Mouse (Mus musculus): ENCODE data around the gene Syt8. TPM values are rescaled to one million over a fixed set of nuclear protein-coding genes. Genes with fewer than 3 reads are reported as not detected.

The Syt8 gene
- polyA plus RNA-seq, 1 experiment from 2014 or later = not detected

GRCm38 (mm10) chr7:142446264-142446663 is 11.6 kb downstream of the Syt8 start:
- Histone ChIP-seq H3K27me3 (no peaks in the 10 kb centered on the region), H3K36me3 (no peaks in the 10 kb centered on the region), H3K9ac (no peak overlapping the region), H3K4me3 (replicated peaks) (no peak overlapping the region), H3K4me2 (no peak overlapping the region), H3K4me1 (replicated peaks) (no peaks in the 10 kb centered on the region), H3K9me3 (replicated peaks) (no peaks in the 10 kb centered on the region), H3K27ac (no peak overlapping the region)
- WGBS (ENCODE audit: insufficient replicate concordance) = 56% methylated on average over 4 of the region's 4 CpGs
- DNase-seq (no peak), ATAC-seq (ENCODE audit: low read depth) (no peak)

DNA sequence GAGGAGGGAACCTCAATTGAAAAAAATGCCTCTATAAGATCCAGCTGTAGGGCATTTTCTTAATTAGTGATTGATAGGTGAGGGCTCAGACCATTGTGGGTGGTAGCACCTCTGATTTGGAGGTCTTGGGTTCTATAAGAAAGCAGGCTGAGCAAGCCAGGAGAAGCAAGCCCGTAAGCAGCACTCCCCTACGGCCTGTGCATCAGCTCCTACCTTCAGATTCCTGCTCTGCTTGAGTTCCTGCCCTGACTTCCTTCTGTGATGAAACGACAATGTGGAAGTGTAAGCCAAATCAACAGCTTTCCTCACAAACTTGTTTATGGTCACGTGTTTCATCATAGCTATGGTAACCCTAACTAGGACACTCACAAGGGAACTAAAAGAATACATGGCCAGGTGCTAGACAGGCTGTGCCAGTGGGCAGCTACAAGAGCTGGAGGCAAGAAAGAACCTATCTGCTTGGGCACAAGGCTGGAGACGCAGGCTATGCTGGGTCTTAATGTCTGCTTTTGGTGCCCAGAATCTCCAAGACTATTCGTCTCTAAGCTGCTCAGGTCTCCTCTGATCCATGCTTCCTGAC is 14.5 kb downstream of the Syt8 start:
- 50% methylated on average over 6 of the region's 6 CpGs for WGBS (ENCODE audit: insufficient replicate concordance)
- Histone ChIP-seq H3K4me2 (no peak overlapping the region), H3K4me1 (replicated peaks) (no peaks in the 10 kb centered on the region), H3K27ac (no peak overlapping the region), H3K9ac (no peak overlapping the region), H3K27me3 (no peaks in the 10 kb centered on the region), H3K9me3 (replicated peaks) (no peaks in the 10 kb centered on the region), H3K36me3 (no peaks in the 10 kb centered on the region), H3K4me3 (replicated peaks) (no peak overlapping the region)
- ATAC-seq (ENCODE audit: low read depth) = no peak
- DNase-seq = no peak

DNA sequence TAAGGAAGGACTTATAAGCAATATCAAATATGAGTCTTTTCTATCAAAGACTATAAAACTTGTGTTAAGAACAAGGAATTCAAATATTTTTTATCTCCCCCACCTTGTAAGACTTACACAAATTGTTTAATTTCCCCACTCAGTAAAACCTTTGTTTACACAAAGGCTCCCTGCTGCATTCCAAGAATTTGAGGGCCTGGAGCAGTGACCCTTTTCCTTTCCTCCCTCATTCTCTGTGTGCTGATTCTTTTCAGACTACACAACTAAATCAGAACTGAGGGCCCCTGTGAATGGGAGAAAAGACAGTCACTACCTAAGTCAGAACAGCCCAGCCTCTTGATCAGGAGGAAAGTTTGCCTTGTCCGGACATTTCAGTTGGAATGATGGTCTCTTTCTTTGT is 20.1 kb downstream of the Syt8 start:
- no peaks in the 10 kb centered on the region for H3K36me3 ChIP-seq
- no peak overlapping the region for H3K4me3 ChIP-seq (replicated peaks)
- H3K9me3 ChIP-seq (replicated peaks) = no peaks in the 10 kb centered on the region
- no peak overlapping the region for H3K4me2 ChIP-seq
- 74% methylated on average over 1 of the region's 1 CpGs for WGBS (ENCODE audit: insufficient replicate concordance)
- peak overlapping the region; percentile 48 for H3K27ac ChIP-seq
- DNase-seq (no peak), ATAC-seq (ENCODE audit: low read depth) (no peak)
- H3K4me1 ChIP-seq (replicated peaks) = peaks cover 12% of the 10 kb centered on the region
- H3K9ac ChIP-seq = no peak overlapping the region
- 0 out of 2 replicates have a peak, but pooled peaks cover 6% of the 10 kb centered on the region for H3K27me3 ChIP-seq

DNA sequence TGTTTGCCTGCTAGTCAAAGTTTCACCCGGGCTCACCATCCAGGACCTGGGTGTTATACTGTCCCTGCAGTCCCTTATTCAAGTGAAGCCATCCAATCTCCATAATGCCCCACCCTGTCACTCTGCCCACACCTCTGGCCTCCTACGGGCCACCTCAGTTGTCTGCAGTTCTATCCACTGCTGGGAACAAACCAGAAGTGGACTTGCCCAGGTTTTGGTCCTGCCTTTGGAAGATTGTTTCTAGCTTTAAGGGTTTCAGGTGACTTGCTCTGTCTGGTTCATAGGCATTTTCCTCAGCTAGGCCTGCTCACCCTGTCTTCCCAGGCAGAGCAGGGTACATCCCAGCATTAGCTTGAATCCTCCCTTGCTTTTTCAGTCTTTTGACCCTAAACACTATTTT is 20.6 kb downstream of the Syt8 start:
- H3K9me3 ChIP-seq (replicated peaks) = no peaks in the 10 kb centered on the region
- DNase-seq (no peak), ATAC-seq (ENCODE audit: low read depth) (no peak)
- H3K4me1 ChIP-seq (replicated peaks) = peaks cover 12% of the 10 kb centered on the region
- H3K36me3 ChIP-seq = no peaks in the 10 kb centered on the region
- H3K27ac ChIP-seq = peak overlapping the region; percentile 48
- H3K4me3 ChIP-seq (replicated peaks) = no peak overlapping the region
- no peak overlapping the region for H3K9ac ChIP-seq
- WGBS (ENCODE audit: insufficient replicate concordance) = 57% methylated on average over 2 of the region's 2 CpGs
- H3K27me3 ChIP-seq = 0 out of 2 replicates have a peak, but pooled peaks cover 6% of the 10 kb centered on the region
- H3K4me2 ChIP-seq = no peak overlapping the region

- Histone ChIP-seq H3K9me3 (replicated peaks) (no peaks in the 10 kb centered on the region), H3K36me3 (no peaks in the 10 kb centered on the region), H3K27ac (no peak overlapping the region), H3K9ac (no peak overlapping the region), H3K4me2 (no peak overlapping the region), H3K4me3 (replicated peaks) (no peak overlapping the region), H3K4me1 (replicated peaks) (peaks cover 12% of the 10 kb centered on the region), H3K27me3 (0 out of 2 replicates have a peak, but pooled peaks cover 6% of the 10 kb centered on the region)
- ATAC-seq (ENCODE audit: low read depth) (no peak), DNase-seq (no peak)
- 70% methylated on average over 3 of the region's 3 CpGs for WGBS (ENCODE audit: insufficient replicate concordance)
These were observed 22.2 kb downstream of the Syt8 start for GRCm38 (mm10) chr7:142456806-142457205.

GRCm38 (mm10) chr7:142457227-142457811 is 22.7 kb downstream of the Syt8 start:
- Histone ChIP-seq H3K27me3 (0 out of 2 replicates have a peak, but pooled peaks cover 6% of the 10 kb centered on the region), H3K4me1 (replicated peaks) (peaks cover 12% of the 10 kb centered on the region), H3K4me2 (no peak overlapping the region), H3K9me3 (replicated peaks) (no peaks in the 10 kb centered on the region), H3K27ac (peak overlapping the region; percentile 62), H3K4me3 (replicated peaks) (no peak overlapping the region), H3K36me3 (no peaks in the 10 kb centered on the region), H3K9ac (no peak overlapping the region)
- 14% methylated on average over 3 of the region's 3 CpGs for WGBS (ENCODE audit: insufficient replicate concordance)
- no peak for ATAC-seq (ENCODE audit: low read depth)
- DNase-seq = no peak

DNA sequence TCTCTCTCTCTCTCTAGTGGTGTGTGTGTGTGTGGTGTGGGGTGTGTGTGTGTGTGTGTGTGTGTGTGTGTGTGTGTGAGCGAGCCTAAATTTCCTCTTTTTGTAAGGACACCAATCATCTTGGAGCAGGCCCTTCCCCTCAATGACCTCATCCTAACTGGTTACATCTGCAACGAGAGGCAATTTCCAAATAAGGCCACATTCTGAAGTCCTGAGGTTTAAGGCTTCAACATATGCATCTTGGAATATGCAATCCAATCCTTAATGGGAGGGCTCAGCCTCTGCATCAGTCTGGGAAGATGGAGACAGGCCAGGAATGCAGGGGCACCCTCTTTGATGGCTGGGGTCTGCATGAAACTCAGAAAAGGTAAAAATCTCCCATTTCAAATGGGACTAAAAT is 23.4 kb downstream of the Syt8 start:
- WGBS (ENCODE audit: insufficient replicate concordance) = 22% methylated on average over 2 of the region's 2 CpGs
- DNase-seq (no peak), ATAC-seq (ENCODE audit: low read depth) (no peak)
- Histone ChIP-seq H3K4me3 (replicated peaks) (no peak overlapping the region), H3K9ac (no peak overlapping the region), H3K27me3 (0 out of 2 replicates have a peak, but pooled peaks cover 6% of the 10 kb centered on the region), H3K27ac (peak overlapping the region; percentile 29; the same call in 1 of the 2 replicates), H3K9me3 (replicated peaks) (no peaks in the 10 kb centered on the region), H3K4me1 (replicated peaks) (peaks cover 12% of the 10 kb centered on the region), H3K36me3 (no peaks in the 10 kb centered on the region), H3K4me2 (no peak overlapping the region)

- Histone ChIP-seq H3K9me3 (replicated peaks) (no peaks in the 10 kb centered on the region), H3K4me1 (replicated peaks) (peaks cover 12% of the 10 kb centered on the region), H3K9ac (no peak overlapping the region), H3K36me3 (no peaks in the 10 kb centered on the region), H3K4me3 (replicated peaks) (no peak overlapping the region), H3K27ac (no peak overlapping the region), H3K4me2 (no peak overlapping the region), H3K27me3 (0 out of 2 replicates have a peak, but pooled peaks cover 6% of the 10 kb centered on the region)
- WGBS (ENCODE audit: insufficient replicate concordance) = 66% methylated on average over 5 of the region's 5 CpGs
- ATAC-seq (ENCODE audit: low read depth) = no peak
- DNase-seq = no peak
These were observed 24.1 kb downstream of the Syt8 start for GRCm38 (mm10) chr7:142458676-142459298.

DNA sequence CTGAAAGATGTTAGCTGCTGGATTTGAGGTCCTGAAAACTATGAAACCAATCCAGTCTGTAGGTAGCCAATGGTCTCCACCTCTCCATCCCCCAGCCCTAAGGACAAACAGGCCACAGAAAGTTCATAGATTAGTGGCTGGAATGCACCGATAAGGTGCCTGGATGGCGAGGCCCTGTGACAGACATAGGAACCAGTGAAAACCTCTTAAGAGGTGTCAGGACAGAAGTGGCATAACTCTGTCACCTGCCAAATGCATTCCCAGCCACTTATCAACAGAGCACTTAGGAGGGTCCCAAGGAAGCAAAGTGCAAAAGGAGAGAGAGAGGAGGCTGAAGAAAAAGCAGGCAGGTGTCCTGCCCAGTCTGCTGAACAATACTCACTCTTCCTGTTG is 24.6 kb downstream of the Syt8 start:
- Histone ChIP-seq H3K4me1 (replicated peaks) (peaks cover 12% of the 10 kb centered on the region), H3K36me3 (no peaks in the 10 kb centered on the region), H3K9ac (no peak overlapping the region), H3K4me3 (replicated peaks) (no peak overlapping the region), H3K27me3 (0 out of 2 replicates have a peak, but pooled peaks cover 6% of the 10 kb centered on the region), H3K4me2 (no peak overlapping the region), H3K27ac (no peak overlapping the region), H3K9me3 (replicated peaks) (no peaks in the 10 kb centered on the region)
- no peak for DNase-seq
- no peak for ATAC-seq (ENCODE audit: low read depth)
- 33% methylated on average over 2 of the region's 2 CpGs for WGBS (ENCODE audit: insufficient replicate concordance)

- Histone ChIP-seq H3K36me3 (no peaks in the 10 kb centered on the region), H3K9ac (no peak within 1 kb of the TSS), H3K4me2 (0 out of 2 replicates have a peak within 1 kb of the TSS, but pooled peaks have one; percentile 8), H3K27ac (no peak within 1 kb of the TSS), H3K9me3 (replicated peaks) (no peaks in the 10 kb centered on the region), H3K4me3 (replicated peaks) (peak within 1 kb of the TSS; percentile 9), H3K4me1 (replicated peaks) (peaks cover 12% of the 10 kb centered on the region), H3K27me3 (0 out of 2 replicates have a peak, but pooled peaks cover 4% of the 10 kb centered on the region)
- DNase-seq (no peak), ATAC-seq (ENCODE audit: low read depth) (no peak)
- 45% methylated on average over 7 of the region's 7 CpGs for WGBS (ENCODE audit: insufficient replicate concordance)
These were observed 26.0 kb downstream of the Syt8 start, which contains the start of gene Lsp1 for GRCm38 (mm10) chr7:142460636-142461077. Gene Lsp1, plus strand, starts transcription at chr7:142460809.

DNA sequence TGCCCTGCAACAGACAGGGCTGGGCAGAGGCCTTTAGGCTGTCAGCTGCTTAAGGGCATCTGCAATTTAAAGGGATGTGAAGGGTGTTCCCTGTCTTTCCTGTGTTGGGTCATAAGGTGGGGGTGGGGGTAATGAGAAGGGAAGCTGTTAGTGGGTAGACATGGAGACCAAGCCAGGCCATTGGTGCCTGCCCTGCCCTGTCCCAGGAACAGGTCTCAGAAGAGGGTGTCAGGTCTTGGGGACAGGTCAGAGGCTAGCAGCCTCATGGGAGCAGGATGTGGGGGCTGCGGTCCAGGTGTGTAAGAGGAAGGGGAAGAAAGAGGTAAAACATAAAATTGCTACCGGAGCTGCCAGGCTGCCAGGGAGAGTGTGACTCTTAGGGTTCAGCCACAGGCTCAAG is 26.8 kb downstream of the Syt8 start:
- Histone ChIP-seq H3K36me3 (no peaks in the 10 kb centered on the region), H3K9me3 (replicated peaks) (no peaks in the 10 kb centered on the region), H3K9ac (no peak overlapping the region), H3K27ac (no peak overlapping the region), H3K27me3 (no peaks in the 10 kb centered on the region), H3K4me3 (replicated peaks) (peak overlapping the region; percentile 9), H3K4me1 (replicated peaks) (peaks cover 5% of the 10 kb centered on the region), H3K4me2 (0 out of 2 replicates have a peak overlapping the region, but pooled peaks have one; percentile 8)
- ATAC-seq (ENCODE audit: low read depth) (no peak), DNase-seq (no peak)
- 66% methylated on average over 2 of the region's 2 CpGs for WGBS (ENCODE audit: insufficient replicate concordance)
